Mouse (Mus musculus) splenic B cell, adult 2 months (primary cell): ENCODE data around the gene Atad2b.

Experiments
- DNase-seq: peaks from one replicate; pipeline ENCODE4 v3.0.0-alpha.2; 2011; ENCODE audit warnings: low read depth, low spot score
- H3K27me3 ChIP-seq: 2 replicates; pipeline ENCODE4 v1.6.1; 2012; ENCODE audit warnings: mild to moderate bottlenecking, low read length, moderate library complexity, mixed read lengths; ENCODE audit not compliant: control insufficient read depth, poor library complexity, insufficient read depth, severe bottlenecking
- H3K36me3 ChIP-seq: 2 replicates; pipeline ENCODE4 v1.6.1; 2012; ENCODE audit warnings: mild to moderate bottlenecking, low read length, moderate library complexity, mixed read lengths; ENCODE audit not compliant: control insufficient read depth, poor library complexity, insufficient read depth, severe bottlenecking

Gene Atad2b

GRCm38 (mm10) chr12:5084714-5085113 lies 167.6 kb downstream of the Atad2b start:
- no peaks in the 10 kb centered on the region for H3K27me3 ChIP-seq
- no peak for DNase-seq
- H3K36me3 ChIP-seq = no peaks in the 10 kb centered on the region

GRCm38 (mm10) chr12:5087787-5088519 lies 170.8 kb downstream of the Atad2b start:
- Histone ChIP-seq H3K36me3 (no peaks in the 10 kb centered on the region), H3K27me3 (no peaks in the 10 kb centered on the region)
- no peak for DNase-seq

- DNase-seq = no peak
- Histone ChIP-seq H3K27me3 (no peaks in the 10 kb centered on the region), H3K36me3 (no peaks in the 10 kb centered on the region)
Observed at GRCm38 (mm10) chr12:5088639-5089038, 171.5 kb downstream of the Atad2b start.
